Mouse (Mus musculus) heart, embryonic 15.5 days (tissue): ENCODE measurements around the gene Btg2. TPM values are rescaled to one million over a fixed set of nuclear protein-coding genes. Genes with fewer than 3 reads are reported as not detected.

Source experiments
- ATAC-seq: fragments of 200-750 bp; cut with Nextera tagmentation; replicated peaks from 2 replicates; pipeline ENCODE4 v1.8.0; 2017; ENCODE audit warnings: low read depth, moderate TSS enrichment; ENCODE audit not compliant: insufficient number of reproducible peaks, insufficient read depth, low FRiP score
- H3K27ac ChIP-seq: fragments of 300-500 bp; sonication (generic); 2 replicates; pipeline ENCODE4 v1.5.1; 2015; ENCODE audit warnings: mild to moderate bottlenecking, inconsistent platforms
- H3K27me3 ChIP-seq: fragments of 300-500 bp; sonication (generic); 2 replicates; pipeline ENCODE4 v1.6.1; 2015; ENCODE audit warnings: inconsistent platforms
- H3K36me3 ChIP-seq: fragments of 300-500 bp; sonication (generic); 2 replicates; pipeline ENCODE4 v1.6.1; 2015; ENCODE audit warnings: mild to moderate bottlenecking, inconsistent platforms
- H3K4me1 ChIP-seq: fragments of 300-500 bp; sonication (generic); replicated peaks from 2 replicates; pipeline ENCODE4 v1.6.1; 2015; ENCODE audit warnings: inconsistent platforms
- H3K4me2 ChIP-seq: fragments of 300-500 bp; sonication (generic); 2 replicates; pipeline ENCODE4 v1.6.1; 2015; ENCODE audit warnings: inconsistent platforms, mild to moderate bottlenecking, moderate library complexity
- H3K4me3 ChIP-seq: fragments of 300-500 bp; sonication (generic); 2 replicates; pipeline ENCODE4 v1.5.1; 2015; ENCODE audit warnings: mild to moderate bottlenecking, inconsistent platforms
- H3K9ac ChIP-seq: fragments of 300-500 bp; sonication (generic); 2 replicates; pipeline ENCODE4 v1.6.1; 2015; ENCODE audit warnings: mild to moderate bottlenecking, inconsistent platforms
- H3K9me3 ChIP-seq: fragments of 300-500 bp; sonication (generic); replicated peaks from 2 replicates; pipeline ENCODE4 v1.6.1; 2016; ENCODE audit warnings: inconsistent platforms
- WGBS: fragments of 180-500 bp; shearing (Covaris S2); methylation state at CpG from one replicate; pipeline ENCODE4 v1.1.7; 2015; ENCODE audit warnings: mixed read lengths; 5-methylcytosine and 5-hydroxymethylcytosine counted together
- polyA plus RNA-seq: library from polyadenylated mRNA; unstranded; fragments of >200 nt; fragmentation: Nextera tagmentation; extraction: Ambion mirVana; gene quantifications from 2 replicates; pipeline ENCODE4 v1.2.1, GENCODE M21; 2015

Gene Btg2
- polyA plus RNA-seq, 1 experiment from 2014 or later: 36.9 TPM

- ATAC-seq: peak; percentile 61
- no peaks in the 10 kb centered on the region for H3K9me3 ChIP-seq
- WGBS: 14% methylated on average over 9 of the region's 9 CpGs
- no peak within 1 kb of the TSS for H3K9ac ChIP-seq
- H3K36me3 ChIP-seq: no peaks in the 10 kb centered on the region
- no peaks in the 10 kb centered on the region for H3K27me3 ChIP-seq
- peak within 1 kb of the TSS; percentile 49 for H3K4me2 ChIP-seq
- peaks cover 17% of the 10 kb centered on the region for H3K4me1 ChIP-seq
- H3K4me3 ChIP-seq: peak within 1 kb of the TSS; percentile 17
- peak within 1 kb of the TSS; percentile 56 for H3K27ac ChIP-seq
Observed at GRCm38 (mm10) chr1:134037172-134037571, 41.7 kb downstream of the Btg2 start, which contains the start of gene Fmod. Fmod (plus strand) TSS chr1:134037254.

GRCm38 (mm10) chr1:134036492-134036891, 42.4 kb downstream of the Btg2 start:
- 56% methylated on average over 2 of the region's 2 CpGs for WGBS
- Histone ChIP-seq H3K4me3 (no peak overlapping the region), H3K9ac (no peak overlapping the region), H3K9me3 (no peaks in the 10 kb centered on the region), H3K4me2 (no peak overlapping the region; the same call in 1 of the 2 replicates), H3K27me3 (no peaks in the 10 kb centered on the region), H3K4me1 (peaks cover 17% of the 10 kb centered on the region), H3K36me3 (no peaks in the 10 kb centered on the region), H3K27ac (peak overlapping the region; percentile 56; the same call in 1 of the 2 replicates)
- ATAC-seq: no peak

GRCm38 (mm10) chr1:134028161-134028846, 50.6 kb downstream of the Btg2 start:
- WGBS: 69% methylated on average over 14 of the region's 14 CpGs
- H3K36me3 ChIP-seq: no peaks in the 10 kb centered on the region
- H3K27me3 ChIP-seq: no peaks in the 10 kb centered on the region
- no peak overlapping the region for H3K4me2 ChIP-seq
- ATAC-seq: no peak
- H3K4me3 ChIP-seq: no peak overlapping the region
- H3K9me3 ChIP-seq: no peaks in the 10 kb centered on the region
- no peak overlapping the region for H3K9ac ChIP-seq
- H3K4me1 ChIP-seq: peaks cover under 1% of the 10 kb centered on the region
- no peak overlapping the region for H3K27ac ChIP-seq

GRCm38 (mm10) chr1:134026741-134027140, 52.2 kb downstream of the Btg2 start:
- H3K4me1 ChIP-seq: peaks cover 3% of the 10 kb centered on the region
- WGBS: 75% methylated on average over 9 of the region's 9 CpGs
- no peak overlapping the region for H3K4me2 ChIP-seq
- ATAC-seq: no peak
- no peak overlapping the region for H3K27ac ChIP-seq
- no peaks in the 10 kb centered on the region for H3K36me3 ChIP-seq
- no peaks in the 10 kb centered on the region for H3K27me3 ChIP-seq
- no peak overlapping the region for H3K4me3 ChIP-seq
- H3K9me3 ChIP-seq: no peaks in the 10 kb centered on the region
- H3K9ac ChIP-seq: no peak overlapping the region

- H3K27ac ChIP-seq: no peak overlapping the region
- ATAC-seq: no peak
- no peaks in the 10 kb centered on the region for H3K9me3 ChIP-seq
- H3K9ac ChIP-seq: no peak overlapping the region
- no peak overlapping the region for H3K4me2 ChIP-seq
- H3K4me3 ChIP-seq: no peak overlapping the region
- 51% methylated on average over 5 of the region's 5 CpGs for WGBS
- no peaks in the 10 kb centered on the region for H3K27me3 ChIP-seq
- peaks cover 3% of the 10 kb centered on the region for H3K4me1 ChIP-seq
- H3K36me3 ChIP-seq: no peaks in the 10 kb centered on the region
Observed at GRCm38 (mm10) chr1:134025975-134026374, 52.9 kb downstream of the Btg2 start.

Other genes starting within 250 kb of the Btg2 start
- gene Optc, start 171.1 kb downstream of the Btg2 start, polyA plus RNA-seq: 0.18 and 0.36 TPM in 2 replicates
- 4.0 and 5.8 TPM in 2 replicates for gene Prelp, start 157.7 kb downstream of the Btg2 start, polyA plus RNA-seq
- 23.3 and 32.3 TPM in 2 replicates for gene Fmod, start 41.9 kb downstream of the Btg2 start, polyA plus RNA-seq
- 0.42 TPM in 2 replicates for gene Chit1, start 32.1 kb upstream of the Btg2 start, polyA plus RNA-seq
- gene Chil1, start 103.1 kb upstream of the Btg2 start, polyA plus RNA-seq: 0.77 and 0.96 TPM in 2 replicates
- gene Mybph, start 114.3 kb upstream of the Btg2 start, polyA plus RNA-seq: 0.28 and 0.76 TPM in 2 replicates
- 18.5 and 20.5 TPM in 2 replicates for gene Adora1, start 156.3 kb upstream of the Btg2 start, polyA plus RNA-seq
- gene Myog, start 210.9 kb upstream of the Btg2 start, polyA plus RNA-seq: 0.98 and 2.0 TPM in 2 replicates